Mouse (Mus musculus) intestine, embryonic 15.5 days (tissue): ENCODE measurements around the gene Hist1h2bj. TPM values are rescaled to one million over a fixed set of nuclear protein-coding genes. Genes with fewer than 3 reads are reported as not detected.
"Not testable (repeated sequence)": the region's sequence is repeated elsewhere in the genome, so short reads cannot be mapped to it uniquely, and the experiment has no call there.

Experiments
- ATAC-seq: fragments of 200-750 bp; cut with Nextera tagmentation; 2 replicates; pipeline ENCODE4 v1.8.0; 2017; ENCODE audit warnings: moderate TSS enrichment, moderate library complexity
- H3K27ac ChIP-seq: fragments of 300-500 bp; sonication (generic); 2 replicates; pipeline ENCODE4 v1.5.1; 2015; ENCODE audit warnings: mild to moderate bottlenecking, inconsistent platforms
- H3K27me3 ChIP-seq: fragments of 300-500 bp; sonication (generic); replicated peaks from 2 replicates; pipeline ENCODE4 v1.6.1; 2015; ENCODE audit warnings: inconsistent platforms
- H3K36me3 ChIP-seq: fragments of 300-500 bp; sonication (generic); 2 replicates; pipeline ENCODE4 v1.6.1; 2015; ENCODE audit warnings: inconsistent platforms
- H3K4me1 ChIP-seq: fragments of 300-500 bp; sonication (generic); replicated peaks from 2 replicates; pipeline ENCODE4 v1.6.1; 2015; ENCODE audit warnings: inconsistent platforms
- H3K4me2 ChIP-seq: fragments of 300-500 bp; sonication (generic); replicated peaks from 2 replicates; pipeline ENCODE4 v1.6.1; 2015; ENCODE audit warnings: mild to moderate bottlenecking, inconsistent platforms
- H3K4me3 ChIP-seq: fragments of 300-500 bp; sonication (generic); replicated peaks from 2 replicates; pipeline ENCODE4 v1.5.1; 2015; ENCODE audit warnings: inconsistent platforms
- H3K9ac ChIP-seq: fragments of 300-500 bp; sonication (generic); 2 replicates; pipeline ENCODE4 v1.6.1; 2015; ENCODE audit warnings: inconsistent platforms
- H3K9me3 ChIP-seq: fragments of 300-500 bp; sonication (generic); 2 replicates; pipeline ENCODE4 v1.6.1; 2016; ENCODE audit warnings: inconsistent platforms
- WGBS: fragments of 180-500 bp; shearing (Covaris S2); methylation state at CpG from one replicate; pipeline ENCODE4 v1.1.7; 2015; 5-methylcytosine and 5-hydroxymethylcytosine counted together
- polyA plus RNA-seq: library from polyadenylated mRNA; unstranded; fragments of >200 nt; fragmentation: Nextera tagmentation; extraction: Ambion mirVana; gene quantifications from 2 replicates; pipeline ENCODE4 v1.2.1, GENCODE M21; 2015

Gene Hist1h2bj
- 9.6 and 9.9 TPM in 2 replicates for polyA plus RNA-seq

DNA sequence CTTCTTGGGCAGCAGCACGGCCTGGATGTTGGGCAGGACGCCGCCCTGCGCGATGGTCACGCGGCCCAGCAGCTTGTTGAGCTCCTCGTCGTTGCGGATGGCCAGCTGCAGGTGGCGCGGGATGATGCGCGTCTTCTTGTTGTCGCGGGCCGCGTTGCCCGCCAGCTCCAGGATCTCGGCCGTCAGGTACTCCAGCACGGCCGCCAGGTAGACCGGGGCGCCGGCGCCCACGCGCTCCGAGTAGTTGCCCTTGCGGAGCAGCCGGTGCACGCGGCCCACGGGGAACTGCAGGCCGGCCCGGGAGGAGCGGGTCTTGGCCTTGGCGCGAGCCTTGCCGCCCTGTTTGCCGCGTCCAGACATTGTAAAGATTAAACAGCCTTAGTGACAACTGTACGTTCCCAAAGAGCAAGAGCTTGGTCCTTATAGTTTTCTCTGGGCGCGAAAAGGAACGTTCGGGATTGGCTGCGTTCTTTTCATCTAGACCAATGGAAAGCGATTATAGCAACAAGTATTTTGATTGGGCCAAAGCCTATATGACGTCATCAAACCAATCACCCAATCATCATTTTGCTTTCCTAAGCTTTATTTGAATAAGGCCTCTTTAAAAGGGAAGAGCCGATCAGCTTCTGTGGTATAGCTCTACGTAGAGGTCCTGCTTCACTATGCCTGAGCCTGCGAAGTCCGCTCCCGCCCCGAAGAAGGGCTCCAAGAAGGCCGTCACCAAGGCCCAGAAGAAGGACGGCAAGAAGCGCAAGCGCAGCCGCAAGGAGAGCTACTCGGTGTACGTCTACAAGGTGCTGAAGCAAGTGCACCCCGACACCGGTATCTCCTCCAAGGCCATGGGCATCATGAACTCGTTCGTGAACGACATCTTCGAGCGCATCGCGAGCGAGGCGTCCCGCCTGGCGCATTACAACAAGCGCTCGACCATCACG is at the start of gene Hist1h2bj, which contains the start of gene Hist1h2ag:
Gene Hist1h2bj (plus strand): TSS at position 647 of the 935 bp plus-strand sequence.
Gene Hist1h2ag (minus strand): TSS at position 377 of the 935 bp plus-strand sequence.
- H3K4me3 ChIP-seq, result peak within 1 kb of the TSS; percentile 34
- not testable (repeated sequence) for H3K4me1 ChIP-seq, H3K27me3 ChIP-seq, H3K9me3 ChIP-seq, H3K36me3 ChIP-seq
- peak within 1 kb of the TSS; percentile 56 for H3K9ac ChIP-seq
- WGBS, result under 1% methylated on average over 49 of the region's 80 CpGs
- peak within 1 kb of the TSS; percentile 87 for H3K27ac ChIP-seq
- peak within 1 kb of the TSS; percentile 58 for H3K4me2 ChIP-seq
- ATAC-seq, result peak; percentile 93

DNA sequence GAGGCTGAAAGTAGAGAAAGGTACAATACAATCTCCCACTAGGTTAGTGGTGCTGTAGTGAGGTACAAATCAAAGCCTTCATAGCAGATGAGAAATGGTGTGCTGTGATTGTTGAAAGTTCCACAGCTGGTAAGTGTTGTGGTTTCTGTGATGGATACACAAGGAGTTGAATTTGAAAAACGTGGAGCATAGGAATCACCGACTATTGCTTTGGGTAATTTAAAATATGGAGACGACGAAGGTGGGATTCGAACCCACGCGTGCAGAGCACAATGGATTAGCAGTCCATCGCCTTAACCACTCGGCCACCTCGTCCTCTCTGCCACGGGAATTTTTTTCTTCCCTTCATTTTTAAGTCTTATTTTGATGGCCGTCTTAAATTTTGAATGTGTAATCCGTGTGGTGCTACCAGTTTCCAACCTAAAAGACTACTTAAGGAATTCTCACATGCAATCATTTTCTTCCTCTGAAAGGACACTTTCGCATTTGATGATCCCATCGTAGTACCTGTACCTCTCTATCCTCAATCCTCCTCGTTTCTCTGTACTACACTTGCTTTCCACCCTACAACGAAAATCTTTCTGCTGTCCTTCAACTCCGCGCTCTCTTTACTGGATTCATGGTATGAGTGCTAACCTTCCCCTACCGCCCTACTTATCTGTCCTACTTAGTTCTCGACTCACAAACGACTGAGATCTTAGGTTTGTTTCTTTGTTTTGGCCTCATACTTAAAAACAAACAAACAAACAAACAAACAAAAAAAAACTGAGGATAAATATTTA is 48.9 kb upstream of the Hist1h2bj start:
- no peak overlapping the region for H3K27ac ChIP-seq
- peak; percentile 54 for ATAC-seq
- no peak overlapping the region for H3K9ac ChIP-seq
- peak overlapping the region; percentile 35 for H3K4me2 ChIP-seq
- peaks cover 6% of the 10 kb centered on the region; the same call in 1 of the 2 replicates for H3K4me1 ChIP-seq
- H3K4me3 ChIP-seq, result no peak overlapping the region
- H3K27me3 ChIP-seq, result peaks cover 34% of the 10 kb centered on the region
- no peaks in the 10 kb centered on the region for H3K9me3 ChIP-seq
- H3K36me3 ChIP-seq, result no peaks in the 10 kb centered on the region
- 4% methylated on average over 22 of the region's 22 CpGs for WGBS

- Histone ChIP-seq H3K27ac (no peak overlapping the region), H3K27me3 (peaks cover 41% of the 10 kb centered on the region), H3K4me1 (peaks cover 6% of the 10 kb centered on the region; the same call in 1 of the 2 replicates), H3K4me2 (peak overlapping the region; percentile 61), H3K9ac (peak overlapping the region; percentile 4; the same call in 1 of the 2 replicates), H3K36me3 (no peaks in the 10 kb centered on the region), H3K9me3 (no peaks in the 10 kb centered on the region), H3K4me3 (peak overlapping the region; percentile 42)
- WGBS, result 5% methylated on average over 8 of the region's 8 CpGs
- ATAC-seq, result peak; percentile 15; the same call in 1 of the 2 replicates
Measured at GRCm38 (mm10) chr13:21994896-21995295, 48.1 kb upstream of the Hist1h2bj start.

DNA sequence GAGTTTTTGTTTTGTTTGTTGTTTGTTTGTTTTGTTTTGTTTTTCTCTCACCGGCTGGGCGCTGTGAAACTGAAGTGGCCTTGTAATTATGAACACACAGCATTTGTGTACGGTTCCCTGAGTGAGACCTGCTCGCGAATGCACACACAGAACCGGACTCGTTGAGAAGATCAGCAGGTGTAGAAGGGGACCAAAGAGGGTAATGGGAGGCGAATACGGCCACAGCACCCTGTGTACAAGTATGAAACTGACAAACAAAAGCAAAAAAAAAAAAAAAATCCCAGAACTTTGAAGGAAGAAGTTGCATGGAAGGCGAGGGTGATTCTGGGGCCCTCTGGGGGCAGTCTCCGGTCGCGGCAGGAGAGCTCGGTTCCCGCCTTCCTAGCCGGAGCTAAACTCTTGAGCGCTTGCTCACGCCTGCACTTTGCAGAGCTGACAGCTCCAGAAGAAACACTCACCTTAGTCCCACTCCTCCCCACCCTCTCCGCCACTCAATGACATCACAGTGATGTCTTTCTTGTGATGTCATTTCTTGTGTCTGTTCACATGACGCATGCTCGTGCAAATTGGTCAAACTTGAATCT is 47.6 kb upstream of the Hist1h2bj start:
- WGBS, result under 1% methylated on average over 21 of the region's 21 CpGs
- Histone ChIP-seq H3K9me3 (no peaks in the 10 kb centered on the region), H3K9ac (peak overlapping the region; percentile 4; the same call in 1 of the 2 replicates), H3K36me3 (no peaks in the 10 kb centered on the region), H3K4me1 (peaks cover 6% of the 10 kb centered on the region; the same call in 1 of the 2 replicates), H3K27me3 (peaks cover 45% of the 10 kb centered on the region), H3K4me3 (peak overlapping the region; percentile 42), H3K4me2 (peak overlapping the region; percentile 61), H3K27ac (no peak overlapping the region)
- ATAC-seq, result peak; percentile 80

- Histone ChIP-seq H3K4me1 (peaks cover 6% of the 10 kb centered on the region; the same call in 1 of the 2 replicates), H3K4me2 (peak overlapping the region; percentile 61), H3K36me3 (no peaks in the 10 kb centered on the region), H3K4me3 (peak overlapping the region; percentile 42), H3K27ac (no peak overlapping the region), H3K9me3 (no peaks in the 10 kb centered on the region), H3K27me3 (peaks cover 52% of the 10 kb centered on the region), H3K9ac (no peak overlapping the region)
- WGBS, result 3% methylated on average over 12 of the region's 12 CpGs
- ATAC-seq, result peak; percentile 46; the same call in 1 of the 2 replicates
Measured at GRCm38 (mm10) chr13:21996101-21996839, 46.7 kb upstream of the Hist1h2bj start.

DNA sequence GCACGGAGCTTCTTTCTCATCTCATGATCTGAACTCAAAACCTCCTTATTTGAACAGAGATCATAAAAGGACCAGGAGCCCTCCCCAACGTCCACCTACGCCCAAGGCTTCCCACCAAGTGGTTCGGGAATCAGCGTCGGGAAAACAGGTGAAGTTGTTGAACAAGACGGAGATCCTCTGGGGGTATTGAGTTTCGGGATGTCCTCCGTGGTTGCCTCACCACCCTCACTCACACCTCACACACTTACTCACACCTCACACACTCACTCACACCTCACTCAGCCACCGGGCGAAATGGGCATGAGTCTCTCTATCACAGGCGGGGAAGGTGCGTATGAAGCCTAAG is 46.2 kb upstream of the Hist1h2bj start:
- Histone ChIP-seq H3K9me3 (no peaks in the 10 kb centered on the region), H3K4me2 (peak overlapping the region; percentile 61)

GRCm38 (mm10) chr13:21997201-21997820 is 45.7 kb upstream of the Hist1h2bj start:
- H3K27ac ChIP-seq, result no peak overlapping the region
- H3K9ac ChIP-seq, result no peak overlapping the region
- peaks cover 63% of the 10 kb centered on the region for H3K27me3 ChIP-seq
- H3K36me3 ChIP-seq, result no peaks in the 10 kb centered on the region
- 2% methylated on average over 21 of the region's 21 CpGs for WGBS
- H3K4me2 ChIP-seq, result peak overlapping the region; percentile 61
- H3K4me1 ChIP-seq, result peaks cover 6% of the 10 kb centered on the region; the same call in 1 of the 2 replicates
- peak overlapping the region; percentile 21 for H3K4me3 ChIP-seq
- no peak for ATAC-seq
- H3K9me3 ChIP-seq, result no peaks in the 10 kb centered on the region

More for the DNA sequence above, 46.2 kb upstream of the Hist1h2bj start:
- Histone ChIP-seq H3K4me3 (peak overlapping the region; percentile 21), H3K9ac (no peak overlapping the region), H3K36me3 (no peaks in the 10 kb centered on the region), H3K27ac (no peak overlapping the region), H3K27me3 (peaks cover 58% of the 10 kb centered on the region), H3K4me1 (peaks cover 6% of the 10 kb centered on the region; the same call in 1 of the 2 replicates)
- ATAC-seq, result no peak
- 2% methylated on average over 13 of the region's 13 CpGs for WGBS

DNA sequence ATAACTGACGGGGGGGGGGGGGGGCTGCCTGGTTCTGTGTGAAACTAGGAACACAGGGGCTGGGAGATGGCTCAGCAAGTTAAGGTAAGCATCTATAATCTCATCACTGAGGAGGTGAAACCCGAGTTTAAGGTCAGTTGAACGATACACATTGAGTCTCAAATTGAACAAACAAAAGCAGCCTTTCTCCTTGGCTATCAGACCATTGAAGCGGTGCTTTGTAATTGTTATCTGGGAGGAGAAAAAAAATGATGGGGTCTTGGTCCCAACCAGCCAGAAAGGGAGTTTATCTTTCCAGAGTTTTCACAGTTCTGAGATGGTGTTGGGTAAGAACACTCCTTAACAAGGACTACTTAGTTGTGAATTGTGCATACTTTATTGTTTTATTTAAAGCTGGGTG is 45.2 kb upstream of the Hist1h2bj start:
- Histone ChIP-seq H3K4me1 (peaks cover 6% of the 10 kb centered on the region; the same call in 1 of the 2 replicates), H3K36me3 (no peaks in the 10 kb centered on the region), H3K4me2 (peak overlapping the region; percentile 61), H3K27ac (no peak overlapping the region), H3K27me3 (peaks cover 66% of the 10 kb centered on the region), H3K9ac (no peak overlapping the region), H3K4me3 (no peak overlapping the region), H3K9me3 (no peaks in the 10 kb centered on the region)
- 6% methylated on average over 4 of the region's 4 CpGs for WGBS
- no peak for ATAC-seq

DNA sequence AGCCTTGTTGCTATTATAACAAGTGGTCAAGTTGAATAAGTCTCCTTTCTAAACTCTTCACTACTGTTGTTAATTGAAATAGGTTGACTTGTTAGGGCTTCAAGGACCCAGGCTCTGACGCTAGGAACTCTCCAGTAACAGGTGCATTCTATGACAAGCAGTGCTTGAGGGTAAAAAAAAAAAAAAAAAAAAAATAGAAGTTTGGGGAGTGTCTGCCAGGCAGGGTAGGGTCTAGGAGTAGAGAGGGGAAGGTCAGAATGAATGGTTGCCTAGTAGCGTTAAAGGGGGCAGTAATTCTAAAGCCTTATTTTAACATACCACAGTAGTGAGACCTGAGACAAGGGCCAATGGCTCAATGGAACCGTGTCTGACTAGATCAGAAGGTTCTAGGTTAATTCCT is 44.6 kb upstream of the Hist1h2bj start:
- H3K4me2 ChIP-seq, result no peak overlapping the region
- no peak overlapping the region for H3K9ac ChIP-seq
- peaks cover 6% of the 10 kb centered on the region; the same call in 1 of the 2 replicates for H3K4me1 ChIP-seq
- ATAC-seq, result no peak
- H3K4me3 ChIP-seq, result no peak overlapping the region
- H3K27me3 ChIP-seq, result peaks cover 69% of the 10 kb centered on the region
- no peak overlapping the region for H3K27ac ChIP-seq
- WGBS, result 28% methylated on average over 3 of the region's 3 CpGs
- H3K9me3 ChIP-seq, result no peaks in the 10 kb centered on the region
- no peaks in the 10 kb centered on the region for H3K36me3 ChIP-seq

DNA sequence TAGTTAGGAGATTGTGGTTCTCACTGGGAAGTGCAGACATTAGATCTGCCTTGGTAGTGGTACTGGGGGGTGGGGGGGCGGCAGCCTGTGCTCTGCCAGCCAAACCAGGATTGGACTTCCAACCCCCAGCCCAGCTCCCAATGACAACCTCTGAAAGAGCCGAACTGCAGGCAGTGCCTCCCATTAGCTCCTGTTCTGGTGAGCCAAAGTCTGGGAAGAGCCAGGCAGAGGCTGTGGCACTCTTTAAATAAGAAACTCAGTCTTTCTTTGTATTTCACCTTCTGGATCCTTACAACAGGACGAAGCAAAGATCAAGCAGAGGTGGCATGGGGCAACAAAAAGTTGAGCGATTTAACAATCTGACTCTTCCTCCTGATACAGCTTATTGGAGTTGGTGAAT is 43.9 kb upstream of the Hist1h2bj start:
- Histone ChIP-seq H3K4me3 (no peak overlapping the region), H3K9me3 (no peaks in the 10 kb centered on the region), H3K27ac (no peak overlapping the region), H3K9ac (no peak overlapping the region), H3K36me3 (no peaks in the 10 kb centered on the region), H3K4me2 (no peak overlapping the region), H3K4me1 (peaks cover 6% of the 10 kb centered on the region; the same call in 1 of the 2 replicates), H3K27me3 (peaks cover 76% of the 10 kb centered on the region)
- no peak for ATAC-seq
- WGBS, result 37% methylated on average over 4 of the region's 4 CpGs

DNA sequence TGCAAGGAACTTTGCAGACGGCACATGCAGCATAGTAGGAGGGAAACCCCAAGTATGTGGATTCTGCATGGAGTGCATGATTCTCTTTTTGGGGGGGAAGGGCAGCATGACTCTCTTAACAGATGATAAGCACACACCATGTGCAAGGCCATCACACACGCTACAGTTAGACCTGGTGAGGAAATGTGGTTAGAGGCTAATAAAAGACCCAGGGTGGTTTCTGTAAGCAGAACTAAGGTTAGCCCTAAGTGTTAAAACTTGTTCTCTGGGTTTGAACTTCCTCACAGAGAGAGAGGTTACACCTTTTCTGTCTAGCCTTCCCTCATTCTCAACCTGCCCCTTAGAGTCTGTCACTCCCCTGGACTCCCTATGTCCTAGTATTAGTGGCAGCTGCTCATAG is 41.7 kb upstream of the Hist1h2bj start:
- Histone ChIP-seq H3K9ac (no peak overlapping the region), H3K4me1 (peaks cover 10% of the 10 kb centered on the region; the same call in 1 of the 2 replicates), H3K27me3 (peaks cover 87% of the 10 kb centered on the region), H3K4me3 (no peak overlapping the region), H3K9me3 (no peaks in the 10 kb centered on the region), H3K36me3 (no peaks in the 10 kb centered on the region), H3K4me2 (no peak overlapping the region), H3K27ac (no peak overlapping the region)
- no peak for ATAC-seq
- 76% methylated on average over 2 of the region's 2 CpGs for WGBS
